Mouse (Mus musculus): Measurements from ENCODE around the gene Tmem259. TPM values are rescaled to one million over a fixed set of nuclear protein-coding genes. Genes with fewer than 3 reads are reported as not detected.
A peak's percentile ranks its signal among the peaks of the same experiment; 100 is the strongest.

The Tmem259 gene
- total and polyA plus RNA-seq, 2 experiments, result 35.7 to 259 TPM

- Histone ChIP-seq H3K4me1 (ENCODE audit: control insufficient read depth, insufficient read depth, low read length) (peaks cover 8% of the 10 kb centered on the region), H3K9ac (ENCODE audit: low read depth, low read length) (no peak overlapping the region), H3K79me2 (ENCODE audit: control insufficient read depth, insufficient read depth, low read length) (no peaks in the 10 kb centered on the region), H3K27ac (replicated peaks; ENCODE audit: insufficient read depth, low read depth, low read length) (no peak overlapping the region), H3K36me3 (ENCODE audit: control insufficient read depth, insufficient read depth, low read length) (no peaks in the 10 kb centered on the region), H3K27me3 (ENCODE audit: control insufficient read depth, insufficient read depth, low read length) (peaks cover 10% of the 10 kb centered on the region), H3K4me3 (ENCODE audit: insufficient read depth, low read depth, low read length) (no peak overlapping the region)
- DNase-seq (ENCODE audit: extremely low read depth, low read depth, low spot score), result peak; percentile 54
- 13% methylated on average over 29 of the region's 29 CpGs for WGBS
- TF ChIP-seq CTCF (IDR thresholded peaks at IDR 0.05; ENCODE audit: low read depth, low read length) (peak; percentile 100), POLR2A (IDR thresholded peaks at IDR 0.05; ENCODE audit: extremely low read depth, insufficient read depth, low read length) (no peak)
Observed at GRCm38 (mm10) chr10:79924998-79925784, 58.9 kb downstream of the Tmem259 start.

Other genes starting within 250 kb of the Tmem259 start
Only the 30 nearest of the 33 such genes appear.
- 7.6 and 11.7 TPM in 2 replicates for gene Rnf126, start 217.4 kb downstream of the Tmem259 start, total RNA-seq (2014; rRNA removed)
- gene Rnf126, start 217.4 kb downstream of the Tmem259 start, polyA plus RNA-seq (2012; rRNA removed), result 65.1 and 70.6 TPM in 2 replicates
- 0.09 and 0.27 TPM in 2 replicates for gene Fstl3, start 207.1 kb downstream of the Tmem259 start, total RNA-seq (2014; rRNA removed)
- gene Fstl3, start 207.1 kb downstream of the Tmem259 start, polyA plus RNA-seq (2012; rRNA removed), result 0.18 and 0.60 TPM in 2 replicates
- gene Prss57, start 193.4 kb downstream of the Tmem259 start, total RNA-seq (2014; rRNA removed), result not detected in 2 replicates
- gene Prss57, start 193.4 kb downstream of the Tmem259 start, polyA plus RNA-seq (2012; rRNA removed), result not detected in 2 replicates
- gene Palm, start 190.8 kb downstream of the Tmem259 start, total RNA-seq (2014; rRNA removed), result 0.81 and 0.92 TPM in 2 replicates
- 1.9 and 3.0 TPM in 2 replicates for gene Palm, start 190.8 kb downstream of the Tmem259 start, polyA plus RNA-seq (2012; rRNA removed)
- gene Misp, start 163.3 kb downstream of the Tmem259 start, total RNA-seq (2014; rRNA removed), result 0.18 and 0.40 TPM in 2 replicates
- 0.16 and 0.51 TPM in 2 replicates for gene Misp, start 163.3 kb downstream of the Tmem259 start, polyA plus RNA-seq (2012; rRNA removed)
- gene Ptbp1, start 129.9 kb downstream of the Tmem259 start, total RNA-seq (2014; rRNA removed), result 43.9 and 86.1 TPM in 2 replicates
- 77.6 and 103 TPM in 2 replicates for gene Ptbp1, start 129.9 kb downstream of the Tmem259 start, polyA plus RNA-seq (2012; rRNA removed)
- 0.40 TPM in 1 of 2 replicates, not detected in the other for gene Prtn3, start 109.9 kb downstream of the Tmem259 start, total RNA-seq (2014; rRNA removed)
- gene Prtn3, start 109.9 kb downstream of the Tmem259 start, polyA plus RNA-seq (2012; rRNA removed), result 0.20 and 1.1 TPM in 2 replicates
- under 0.01 TPM in 1 of 2 replicates, not detected in the other for gene Plppr3, start 109.7 kb downstream of the Tmem259 start, total RNA-seq (2014; rRNA removed)
- 0.38 and 0.47 TPM in 2 replicates for gene Plppr3, start 109.7 kb downstream of the Tmem259 start, polyA plus RNA-seq (2012; rRNA removed)
- 0.20 TPM in 1 of 2 replicates, not detected in the other for gene Elane, start 98.1 kb downstream of the Tmem259 start, total RNA-seq (2014; rRNA removed)
- gene Elane, start 98.1 kb downstream of the Tmem259 start, polyA plus RNA-seq (2012; rRNA removed), result 0.12 and 0.15 TPM in 2 replicates
- gene Cfd, start 93.5 kb downstream of the Tmem259 start, total RNA-seq (2014; rRNA removed), result 5.7 and 11.3 TPM in 2 replicates
- gene Cfd, start 93.5 kb downstream of the Tmem259 start, polyA plus RNA-seq (2012; rRNA removed), result 0.37 and 0.98 TPM in 2 replicates
- gene Med16, start 75.4 kb downstream of the Tmem259 start, total RNA-seq (2014; rRNA removed), result 5.9 and 8.2 TPM in 2 replicates
- 29.9 and 30.6 TPM in 2 replicates for gene Med16, start 75.4 kb downstream of the Tmem259 start, polyA plus RNA-seq (2012; rRNA removed)
- not detected in 2 replicates for gene Gm26602, start 73.5 kb downstream of the Tmem259 start, total RNA-seq (2014; rRNA removed)
- not detected in 2 replicates for gene Gm26602, start 73.5 kb downstream of the Tmem259 start, polyA plus RNA-seq (2012; rRNA removed)
- 0.18 and 0.60 TPM in 2 replicates for gene Kiss1r, start 67.4 kb downstream of the Tmem259 start, total RNA-seq (2014; rRNA removed)
- gene Kiss1r, start 67.4 kb downstream of the Tmem259 start, polyA plus RNA-seq (2012; rRNA removed), result 1.5 and 1.9 TPM in 2 replicates
- gene R3hdm4, start 63.1 kb downstream of the Tmem259 start, total RNA-seq (2014; rRNA removed), result 12.4 and 15.5 TPM in 2 replicates
- gene R3hdm4, start 63.1 kb downstream of the Tmem259 start, polyA plus RNA-seq (2012; rRNA removed), result 78.8 and 80.0 TPM in 2 replicates
- 0.37 and 0.74 TPM in 2 replicates for gene Arid3a, start 57.3 kb downstream of the Tmem259 start, total RNA-seq (2014; rRNA removed)
- 0.69 and 1.7 TPM in 2 replicates for gene Arid3a, start 57.3 kb downstream of the Tmem259 start, polyA plus RNA-seq (2012; rRNA removed)
- gene Wdr18, start 24.2 kb downstream of the Tmem259 start, total RNA-seq (2014; rRNA removed), result 24.8 TPM in 2 replicates
- gene Wdr18, start 24.2 kb downstream of the Tmem259 start, polyA plus RNA-seq (2012; rRNA removed), result 59.8 and 63.3 TPM in 2 replicates
- 0.18 TPM in 1 of 2 replicates, not detected in the other for gene Grin3b, start 13.6 kb downstream of the Tmem259 start, total RNA-seq (2014; rRNA removed)
- 0.45 TPM in 2 replicates for gene Grin3b, start 13.6 kb downstream of the Tmem259 start, polyA plus RNA-seq (2012; rRNA removed)
- gene Cnn2, start 4.3 kb upstream of the Tmem259 start, total RNA-seq (2014; rRNA removed), result 5.2 and 6.4 TPM in 2 replicates
- gene Cnn2, start 4.3 kb upstream of the Tmem259 start, polyA plus RNA-seq (2012; rRNA removed), result 6.9 and 9.8 TPM in 2 replicates
- gene Abca7, start 12.2 kb upstream of the Tmem259 start, total RNA-seq (2014; rRNA removed), result 1.4 and 1.9 TPM in 2 replicates
- 3.2 and 3.4 TPM in 2 replicates for gene Abca7, start 12.2 kb upstream of the Tmem259 start, polyA plus RNA-seq (2012; rRNA removed)
- 4.5 and 4.6 TPM in 2 replicates for gene Arhgap45, start 32.3 kb upstream of the Tmem259 start, total RNA-seq (2014; rRNA removed)
- gene Arhgap45, start 32.3 kb upstream of the Tmem259 start, polyA plus RNA-seq (2012; rRNA removed), result 7.7 and 10.9 TPM in 2 replicates
- 26.4 and 39.1 TPM in 2 replicates for gene Polr2e, start 55.5 kb upstream of the Tmem259 start, total RNA-seq (2014; rRNA removed)
- 71.1 and 74.6 TPM in 2 replicates for gene Polr2e, start 55.5 kb upstream of the Tmem259 start, polyA plus RNA-seq (2012; rRNA removed)
- 712 and 752 TPM in 2 replicates for gene Gpx4, start 62.8 kb upstream of the Tmem259 start, total RNA-seq (2014; rRNA removed)
- gene Gpx4, start 62.8 kb upstream of the Tmem259 start, polyA plus RNA-seq (2012; rRNA removed), result 535 and 559 TPM in 2 replicates
- gene Sbno2, start 121.2 kb upstream of the Tmem259 start, total RNA-seq (2014; rRNA removed), result 8.9 and 11.8 TPM in 2 replicates
- 19.2 and 25.9 TPM in 2 replicates for gene Sbno2, start 121.2 kb upstream of the Tmem259 start, polyA plus RNA-seq (2012; rRNA removed)
- 71.5 and 75.0 TPM in 2 replicates for gene Stk11, start 131.5 kb upstream of the Tmem259 start, total RNA-seq (2014; rRNA removed)
- gene Stk11, start 131.5 kb upstream of the Tmem259 start, polyA plus RNA-seq (2012; rRNA removed), result 96.8 and 110 TPM in 2 replicates
- 144 and 218 TPM in 2 replicates for gene Atp5d, start 154.3 kb upstream of the Tmem259 start, total RNA-seq (2014; rRNA removed)
- 1,387 and 1,558 TPM in 2 replicates for gene Atp5d, start 154.3 kb upstream of the Tmem259 start, polyA plus RNA-seq (2012; rRNA removed)
- gene Cbarp, start 156.5 kb upstream of the Tmem259 start, total RNA-seq (2014; rRNA removed), result 0.47 and 0.55 TPM in 2 replicates
- 1.2 TPM in 2 replicates for gene Cbarp, start 156.5 kb upstream of the Tmem259 start, polyA plus RNA-seq (2012; rRNA removed)
- 6.9 and 11.6 TPM in 2 replicates for gene Midn, start 163.9 kb upstream of the Tmem259 start, total RNA-seq (2014; rRNA removed)
- 27.4 and 38.8 TPM in 2 replicates for gene Midn, start 163.9 kb upstream of the Tmem259 start, polyA plus RNA-seq (2012; rRNA removed)
- 19.5 and 25.9 TPM in 2 replicates for gene Cirbp, start 181.7 kb upstream of the Tmem259 start, total RNA-seq (2014; rRNA removed)
- gene Cirbp, start 181.7 kb upstream of the Tmem259 start, polyA plus RNA-seq (2012; rRNA removed), result 31.8 and 37.0 TPM in 2 replicates
- gene 1600002K03Rik, start 188.6 kb upstream of the Tmem259 start, total RNA-seq (2014; rRNA removed), result 5.1 and 7.7 TPM in 2 replicates
- gene 1600002K03Rik, start 188.6 kb upstream of the Tmem259 start, polyA plus RNA-seq (2012; rRNA removed), result 10.0 and 10.4 TPM in 2 replicates
- gene Efna2, start 195.2 kb upstream of the Tmem259 start, total RNA-seq (2014; rRNA removed), result under 0.01 and 0.07 TPM in 2 replicates
- gene Efna2, start 195.2 kb upstream of the Tmem259 start, polyA plus RNA-seq (2012; rRNA removed), result 0.26 TPM in 2 replicates